Mouse (Mus musculus) urinary bladder, postnatal 4 days (tissue): ENCODE measurements around the gene Slc13a5.

Experiments used
- DNase-seq, 2 experiments: peaks; one replicate each; pipeline ENCODE4 v3.0.0; 2021 to 2022; ENCODE audit warnings: low spot score in 2 of 2

The Slc13a5 gene

DNA sequence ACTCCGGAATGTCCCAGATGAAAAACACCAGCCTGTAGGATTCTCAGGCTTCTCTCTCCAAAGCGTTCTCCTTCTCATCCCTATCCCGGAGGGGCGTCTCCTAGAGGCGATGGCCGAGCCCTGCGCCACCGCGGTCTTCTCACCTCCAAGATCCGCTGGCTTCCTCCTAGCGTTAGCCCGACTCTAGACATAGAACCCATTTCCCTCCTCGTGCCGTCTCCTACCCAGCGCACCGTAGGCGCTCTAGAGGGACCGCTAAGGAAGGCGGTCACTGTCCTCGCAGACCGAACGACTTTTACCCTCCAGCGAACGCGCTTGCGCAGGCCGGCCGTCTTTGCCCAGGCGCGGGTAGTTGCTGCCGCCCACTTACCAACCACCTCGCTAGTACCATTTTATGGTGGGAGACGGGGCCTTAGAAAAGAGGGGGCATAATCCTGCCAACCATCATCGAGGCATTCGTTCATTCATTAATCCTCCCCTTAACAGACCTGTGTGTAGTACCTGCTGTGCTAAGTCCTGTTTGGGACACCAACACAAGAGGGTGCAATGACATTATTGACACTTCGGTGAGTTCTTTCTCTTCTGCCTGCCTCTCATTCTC lies at the start of gene Slc13a5:
Gene Slc13a5 (minus strand): TSS at position 263 of the 601 bp plus-strand sequence.
- no peak for DNase-seq

DNA sequence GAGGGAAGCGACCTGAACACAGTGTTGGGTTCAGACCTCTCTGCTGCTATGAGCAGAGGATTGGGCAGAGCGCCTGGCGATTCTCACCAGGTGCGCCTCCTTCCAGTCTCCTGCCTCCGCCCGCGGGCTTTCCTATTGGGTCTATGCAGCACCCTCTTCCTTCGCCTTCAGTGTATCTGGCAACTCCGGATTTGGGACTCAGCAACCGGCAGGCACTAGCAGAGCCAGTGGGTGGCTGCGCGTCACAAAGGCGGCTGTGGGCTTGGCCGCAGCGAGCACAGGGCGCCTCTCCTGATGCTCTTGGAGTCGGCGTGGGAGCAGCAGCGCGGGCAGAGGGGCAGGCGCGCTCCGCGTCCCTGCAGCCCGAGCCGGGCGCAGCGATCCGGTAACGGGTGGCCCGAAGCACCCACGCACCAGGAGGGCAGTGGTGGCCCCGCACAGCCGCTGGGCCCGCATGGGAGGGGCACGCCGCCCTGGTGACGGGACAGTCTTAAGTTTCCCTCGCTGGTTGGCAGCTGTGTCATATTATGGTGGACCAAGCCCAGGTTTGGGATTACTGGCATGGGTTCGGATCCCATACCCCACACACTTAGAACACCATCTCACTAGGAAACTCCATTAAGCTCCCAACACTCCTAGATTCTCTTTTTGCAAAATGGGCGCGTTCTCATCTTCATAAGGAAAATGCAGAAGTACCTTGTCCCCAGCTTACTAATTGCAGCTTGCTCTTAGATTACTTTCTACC lies 47.3 kb upstream of the Slc13a5 start, which contains the start of gene Fbxo39:
Gene Fbxo39 (plus strand): TSS at position 294 of the 745 bp plus-strand sequence.
- DNase-seq: no peak

DNA sequence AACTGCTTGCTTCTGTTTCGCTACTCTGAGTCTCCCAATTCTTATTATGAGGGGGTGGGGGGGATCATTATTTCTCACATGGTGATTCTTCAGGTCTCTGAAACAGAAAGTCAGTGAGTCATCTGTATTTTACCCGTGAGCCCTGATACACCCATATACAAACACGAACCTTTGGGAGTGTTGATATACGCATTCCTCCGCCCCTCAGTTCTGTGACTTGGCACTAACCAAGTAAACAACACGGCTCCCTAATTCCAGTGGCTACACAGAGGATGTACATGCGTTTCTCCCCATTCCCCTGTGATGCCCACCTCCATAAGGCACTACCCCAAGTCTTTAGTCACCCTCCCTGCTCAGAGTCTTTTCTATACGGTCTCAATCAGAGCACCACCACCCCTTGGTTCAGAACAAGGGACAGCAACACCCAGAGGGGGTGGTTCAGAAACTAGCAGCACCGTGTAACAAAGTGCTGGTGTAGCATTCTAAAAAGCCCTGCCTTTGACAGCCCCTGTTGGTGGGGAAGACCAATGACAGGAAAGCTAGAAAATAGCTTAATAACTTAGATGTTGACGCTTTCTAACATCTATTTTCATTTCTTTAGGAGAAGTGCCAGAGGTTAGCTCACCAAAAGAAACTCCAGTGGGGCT lies 44.5 kb upstream of the Slc13a5 start:
- DNase-seq: no peak

DNA sequence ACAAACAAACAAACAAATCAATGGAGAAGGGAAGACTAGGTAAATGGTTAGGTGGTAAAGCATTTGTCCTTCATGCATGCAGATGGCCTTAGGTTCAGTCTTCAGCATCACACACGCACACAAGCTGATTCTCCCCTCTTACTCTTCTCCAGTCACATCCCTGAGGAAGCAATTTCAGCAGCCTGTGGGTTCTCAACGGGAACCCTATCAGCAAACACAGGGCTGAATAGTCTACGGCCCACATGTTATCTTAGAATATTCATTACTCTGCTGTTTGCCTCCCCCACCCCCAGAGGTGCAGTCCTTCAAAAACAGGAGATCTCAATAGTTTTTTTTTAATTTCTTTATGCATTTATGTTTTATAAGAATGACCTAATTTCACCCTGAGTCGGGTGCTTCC lies 43.5 kb upstream of the Slc13a5 start:
- DNase-seq: no peak

DNA sequence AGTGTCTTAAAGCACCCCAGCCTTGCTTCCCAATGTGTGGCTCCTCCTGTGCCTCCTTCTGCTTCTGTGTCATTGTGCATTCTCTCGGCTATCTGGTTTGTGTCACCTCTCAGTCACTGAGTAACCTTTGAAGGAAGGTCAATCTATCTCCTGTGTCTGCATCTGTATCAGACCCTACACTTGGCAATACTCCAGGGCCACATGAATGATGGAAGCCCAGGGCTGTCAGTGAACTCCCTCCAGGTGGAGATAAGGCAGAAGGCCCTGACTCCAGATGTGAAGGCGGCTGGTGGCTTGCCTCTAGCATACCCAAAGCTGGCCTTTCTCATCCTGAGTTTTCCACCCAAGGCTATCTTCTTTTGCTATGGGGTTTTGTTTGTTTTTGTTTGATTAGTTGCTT lies 42.0 kb upstream of the Slc13a5 start:
- DNase-seq: no peak

DNA sequence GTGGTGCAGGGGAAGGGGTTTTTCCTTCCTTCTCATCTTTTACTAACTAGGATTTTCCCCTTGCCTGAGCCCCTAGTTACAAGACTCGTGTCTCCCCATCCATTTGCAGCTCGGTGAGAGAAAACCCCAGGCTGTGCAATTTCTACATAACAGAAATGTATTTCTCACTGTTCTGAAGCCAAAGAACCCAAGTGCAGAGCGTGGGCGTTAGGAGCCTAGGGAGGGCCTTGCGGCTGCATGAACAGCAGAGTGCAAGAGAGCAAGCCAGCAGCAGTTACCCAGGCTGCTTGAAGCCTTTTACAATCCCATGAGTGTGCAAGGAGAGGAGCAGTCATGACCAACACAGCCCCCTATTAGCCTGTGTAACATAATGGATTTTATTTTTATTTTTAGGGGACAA lies 40.4 kb upstream of the Slc13a5 start:
- DNase-seq: no peak

DNA sequence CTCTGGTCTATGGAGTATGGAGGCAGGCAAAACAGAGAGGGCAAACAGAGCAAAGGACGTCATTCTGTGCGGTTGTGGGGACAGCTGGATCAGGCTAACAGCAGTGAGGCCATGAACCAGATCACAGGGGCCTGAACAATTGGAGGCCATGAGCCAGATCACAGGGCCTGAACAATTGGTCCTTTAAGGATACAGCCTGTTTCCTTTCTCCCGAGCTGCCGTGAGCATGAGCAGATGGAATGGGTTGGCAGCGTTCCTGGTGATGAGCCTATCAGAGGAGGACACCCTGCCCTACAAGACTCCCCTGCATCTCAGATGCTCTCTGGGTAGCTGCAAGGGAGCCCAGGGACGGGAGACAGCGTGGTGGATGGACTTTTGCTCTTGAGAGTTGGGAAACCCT lies 35.2 kb upstream of the Slc13a5 start:
- no peak for DNase-seq

DNA sequence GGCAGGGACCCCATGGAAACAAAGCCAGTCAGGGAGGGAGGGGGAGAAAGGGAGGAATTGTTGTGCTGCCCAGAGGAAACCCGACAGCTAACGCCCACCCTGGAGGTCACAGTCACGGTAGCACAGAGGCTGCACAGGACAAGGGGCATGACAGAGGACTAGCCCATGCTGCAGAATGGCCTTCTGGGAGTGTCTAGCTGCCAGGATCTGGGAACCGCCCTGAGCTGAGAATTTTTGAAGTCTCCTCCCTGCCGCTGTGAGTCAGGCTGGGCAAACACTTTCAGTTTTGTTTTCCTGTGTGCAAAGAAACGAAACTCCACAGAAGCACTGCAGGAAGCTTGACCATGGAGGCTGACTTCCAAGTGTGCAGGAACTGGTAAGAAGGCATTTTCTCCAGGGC lies 34.3 kb upstream of the Slc13a5 start, which contains the start of gene Xaf1:
Gene Xaf1 (plus strand): TSS at position 296 of the 400 bp plus-strand sequence.
- peak; percentile 47 to 62 for DNase-seq

DNA sequence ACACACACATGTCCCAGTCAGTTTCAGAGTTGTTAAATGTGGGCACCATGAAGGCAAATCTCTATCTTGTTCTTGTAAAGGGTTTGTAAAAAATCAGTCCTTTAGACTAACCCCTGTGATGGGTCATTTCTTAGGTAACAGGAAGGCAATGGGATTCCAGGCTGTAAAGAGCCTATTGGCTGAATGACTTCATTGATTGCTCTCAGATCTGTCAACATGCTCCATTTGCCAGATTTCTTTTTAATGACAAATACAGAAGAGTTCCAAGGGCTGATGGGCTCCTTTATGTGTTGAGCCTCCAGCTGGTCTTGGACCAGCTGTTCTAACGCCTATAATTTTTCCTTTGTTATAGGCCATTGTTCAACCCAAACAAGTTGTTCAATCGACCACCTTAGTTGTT lies 26.1 kb upstream of the Slc13a5 start:
- no peak for DNase-seq

DNA sequence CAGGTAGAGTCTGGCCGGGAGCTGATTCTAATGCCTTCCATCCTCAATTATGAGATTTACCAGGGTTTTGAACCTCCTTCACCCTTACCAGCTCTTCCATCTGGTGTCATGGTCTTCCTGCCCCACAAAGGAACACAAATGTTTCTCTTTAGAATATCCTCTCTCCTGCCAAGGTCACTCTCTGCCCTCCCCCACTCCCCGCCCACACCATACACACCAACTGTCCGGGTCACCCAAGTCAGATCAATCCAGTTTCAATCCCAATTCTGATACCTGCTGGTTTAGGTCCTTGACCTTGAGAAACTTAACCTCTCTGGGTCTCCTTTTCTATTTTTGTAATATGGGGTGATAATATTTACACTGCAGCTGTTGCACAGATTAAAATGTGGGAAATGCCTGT lies 20.5 kb upstream of the Slc13a5 start:
- no peak for DNase-seq

DNA sequence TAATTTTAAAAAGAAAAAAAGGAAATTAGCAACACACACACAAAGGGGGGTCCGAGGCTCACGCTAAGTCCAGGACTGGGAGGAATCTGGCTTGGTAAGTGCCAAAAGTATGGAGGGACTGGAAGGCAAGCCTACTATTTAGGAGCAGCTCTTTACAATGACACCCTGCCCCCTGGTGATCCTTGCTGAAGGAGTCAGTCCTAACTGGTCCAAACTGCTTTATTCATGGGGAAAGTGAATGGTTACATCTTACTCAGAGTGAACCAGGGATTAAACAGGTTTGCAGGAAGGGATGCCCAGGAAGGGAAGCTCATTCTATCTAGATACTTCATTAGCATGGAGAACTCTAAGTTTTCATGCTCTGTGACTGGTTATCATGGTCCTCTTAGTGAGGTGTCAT lies 20.1 kb upstream of the Slc13a5 start:
- DNase-seq: no peak

DNA sequence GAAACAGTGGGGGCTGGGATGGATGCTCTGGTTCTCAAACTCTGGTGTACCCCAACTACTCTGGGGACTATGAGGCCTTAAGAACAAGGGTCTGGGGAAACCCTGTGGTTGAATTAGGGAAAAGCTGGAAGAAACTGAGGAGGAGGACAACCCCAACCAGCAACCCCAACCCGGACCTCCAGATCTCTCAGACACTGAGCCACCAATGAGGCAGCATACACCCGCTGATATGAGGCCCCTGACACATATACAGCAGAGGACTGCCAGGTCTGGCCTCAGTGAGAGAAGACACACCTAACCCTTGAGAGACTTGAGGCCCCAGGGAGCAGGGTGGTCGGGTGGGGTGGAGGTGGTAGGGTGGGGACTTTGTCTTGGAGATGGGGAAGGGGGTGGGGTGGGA lies 19.6 kb upstream of the Slc13a5 start:
- DNase-seq: no peak

DNA sequence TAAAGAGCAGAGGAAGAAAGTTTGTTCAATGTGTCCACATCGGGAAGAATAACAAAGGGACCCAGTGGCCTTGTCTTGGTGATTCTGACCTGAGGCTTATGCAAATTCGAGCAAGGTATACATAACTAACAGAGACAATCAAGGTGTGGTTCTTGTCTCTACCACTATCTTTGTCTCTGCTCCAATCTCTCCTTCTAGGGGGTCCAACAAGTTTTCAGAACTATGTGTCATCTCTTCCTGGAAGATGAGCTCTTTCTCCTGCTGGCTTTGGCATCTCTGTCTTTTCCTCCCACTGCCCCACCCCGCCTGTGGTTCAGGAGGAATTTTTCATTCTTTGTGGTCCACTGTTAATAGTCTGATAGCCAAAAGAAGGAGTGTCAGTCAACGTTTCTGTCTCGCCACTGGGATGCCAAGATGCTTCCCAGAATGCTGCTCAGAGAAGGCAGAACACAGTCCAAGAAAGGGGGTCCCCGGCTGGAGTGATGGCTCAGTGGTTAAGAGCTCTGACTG lies 19.0 kb upstream of the Slc13a5 start:
- DNase-seq: no peak

DNA sequence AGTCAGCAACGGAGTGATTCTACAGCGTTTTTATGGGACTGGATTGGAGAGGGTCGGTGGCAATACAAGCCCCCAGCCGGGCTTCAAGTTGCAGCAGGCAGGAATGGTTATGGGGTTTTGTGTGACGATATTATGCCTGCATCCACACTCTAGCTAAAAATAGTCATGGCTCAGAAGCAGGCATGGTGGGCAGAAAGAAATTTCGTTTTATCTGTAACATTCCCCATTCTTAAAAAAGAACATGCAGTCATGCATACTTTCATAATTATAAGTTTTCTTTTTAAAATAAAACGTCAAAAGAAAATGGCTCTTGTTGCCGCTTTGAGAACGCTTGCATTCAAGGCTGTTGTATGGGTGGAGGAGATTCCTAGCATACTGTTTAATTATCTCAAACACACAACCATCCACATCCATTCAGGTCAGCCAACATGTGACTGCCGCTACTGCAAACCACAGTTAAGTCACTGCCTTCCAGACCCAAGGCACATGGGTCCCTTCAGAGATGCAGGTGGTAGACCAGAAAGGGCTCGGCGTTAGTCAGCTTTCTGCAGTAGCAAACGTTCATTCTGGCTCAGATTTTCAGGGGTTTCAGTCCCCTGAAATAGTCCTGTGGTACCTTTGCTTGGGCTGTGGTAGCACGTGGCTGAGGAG lies 17.6 kb upstream of the Slc13a5 start:
- DNase-seq: no peak

DNA sequence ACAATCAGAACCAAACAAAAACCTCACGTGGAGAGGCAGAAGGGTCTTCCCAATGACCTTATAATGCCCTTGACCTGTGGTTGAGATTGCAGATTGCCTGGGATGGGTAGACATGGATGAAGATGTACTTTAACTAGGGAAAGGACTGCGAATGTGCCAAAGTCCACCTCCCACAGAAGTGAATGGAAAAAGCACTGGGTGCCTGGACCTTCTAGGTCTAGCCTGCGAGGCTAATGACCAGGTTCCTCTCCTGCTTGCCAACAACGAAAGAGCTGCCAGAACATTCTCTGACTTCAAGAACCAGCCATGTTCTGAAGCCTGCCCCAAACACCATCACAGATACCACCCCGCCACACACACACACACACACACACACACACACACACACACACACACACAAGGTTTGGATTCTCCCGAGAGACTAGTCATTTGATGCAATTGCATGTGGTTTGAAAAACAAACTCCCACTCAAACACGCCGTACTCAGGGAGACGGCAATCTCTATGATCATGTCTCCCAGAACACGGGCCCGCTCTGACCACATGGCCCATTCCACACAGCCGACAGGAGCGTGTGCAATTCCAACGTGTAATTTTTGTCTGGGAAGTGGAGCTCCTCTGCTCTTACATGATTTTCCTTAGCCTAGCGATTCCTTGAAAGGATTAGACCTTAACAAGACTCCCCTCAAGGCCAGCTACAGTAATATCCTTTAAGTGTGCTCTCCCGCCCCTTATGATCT lies 16.6 kb upstream of the Slc13a5 start:
- no peak for DNase-seq

DNA sequence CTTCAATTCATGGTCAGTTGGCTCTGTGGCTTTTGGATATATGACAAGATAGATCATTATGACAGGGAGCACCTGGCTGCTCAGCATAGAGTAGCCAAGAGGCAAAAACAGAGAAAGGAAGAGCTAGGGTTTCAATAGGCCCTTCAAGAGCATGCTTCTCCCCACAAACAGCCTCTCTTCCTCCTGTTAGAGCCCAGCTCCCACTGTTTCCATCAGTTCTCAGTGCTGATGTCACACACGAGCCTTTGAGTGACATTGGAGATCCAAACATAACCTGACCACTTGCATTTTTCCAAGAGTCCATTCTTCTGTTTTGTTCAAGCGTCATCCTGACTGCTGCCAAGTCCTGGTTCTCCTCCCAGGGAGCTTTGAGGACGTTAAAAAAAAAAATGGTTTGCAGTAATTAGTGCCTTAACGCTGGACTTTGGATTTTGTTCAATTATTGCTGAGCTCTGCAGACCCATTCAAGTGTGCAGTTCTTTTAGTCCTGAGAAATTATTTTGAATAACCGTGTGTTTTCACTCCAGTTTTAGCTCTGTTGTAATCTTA lies 14.9 kb upstream of the Slc13a5 start:
- no peak for DNase-seq

DNA sequence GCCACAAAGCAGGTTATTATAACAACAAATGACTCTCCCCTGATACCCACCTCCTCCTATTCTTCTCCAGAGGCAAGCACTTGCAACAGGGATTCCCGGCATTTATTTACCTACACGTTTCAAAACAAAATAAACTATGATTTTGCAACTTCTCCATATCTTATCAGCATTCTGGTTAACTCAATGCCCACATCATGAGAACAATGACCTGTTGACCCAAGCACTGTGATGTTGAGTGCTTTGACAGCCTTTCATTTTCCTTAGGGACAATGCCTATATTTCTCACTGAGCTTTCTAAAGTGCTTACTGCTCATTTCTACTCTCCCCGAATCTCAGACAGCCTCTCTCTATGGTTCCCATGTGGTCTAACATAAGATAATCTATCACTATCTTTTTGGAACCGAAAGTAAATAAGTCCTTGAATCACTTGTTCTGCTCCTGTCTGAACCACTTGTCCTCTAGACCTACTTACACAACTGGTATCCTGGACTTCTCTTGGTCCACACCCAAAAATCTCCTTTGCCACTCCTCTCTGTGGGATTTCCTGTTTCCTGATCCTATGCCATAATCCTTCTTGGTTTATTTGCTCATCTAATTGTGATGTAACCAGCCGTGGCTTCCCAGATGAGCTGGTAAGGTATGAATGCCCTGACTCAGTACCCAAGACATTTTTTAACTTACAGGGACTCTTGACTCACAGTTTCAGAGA lies 14.3 kb upstream of the Slc13a5 start:
- no peak for DNase-seq

DNA sequence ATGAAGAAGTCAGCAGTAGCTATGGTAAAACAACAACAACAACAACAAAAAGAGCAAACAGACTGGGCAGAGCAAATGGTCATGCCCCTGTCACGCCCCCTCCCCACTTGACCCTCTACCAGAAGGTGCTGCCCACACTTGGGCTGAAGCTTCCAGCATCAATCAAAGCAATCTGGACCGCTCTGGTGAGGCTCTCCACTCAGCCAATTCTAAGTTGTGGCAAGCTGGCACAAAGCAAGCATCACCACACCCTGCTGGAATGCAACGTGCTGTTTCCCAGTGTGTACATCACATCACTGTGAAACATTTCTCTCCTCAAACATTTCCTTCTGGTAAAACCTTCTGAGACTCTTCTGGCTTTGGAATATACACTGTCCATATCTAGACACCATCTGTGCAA lies 6.3 kb upstream of the Slc13a5 start:
- DNase-seq: no peak

DNA sequence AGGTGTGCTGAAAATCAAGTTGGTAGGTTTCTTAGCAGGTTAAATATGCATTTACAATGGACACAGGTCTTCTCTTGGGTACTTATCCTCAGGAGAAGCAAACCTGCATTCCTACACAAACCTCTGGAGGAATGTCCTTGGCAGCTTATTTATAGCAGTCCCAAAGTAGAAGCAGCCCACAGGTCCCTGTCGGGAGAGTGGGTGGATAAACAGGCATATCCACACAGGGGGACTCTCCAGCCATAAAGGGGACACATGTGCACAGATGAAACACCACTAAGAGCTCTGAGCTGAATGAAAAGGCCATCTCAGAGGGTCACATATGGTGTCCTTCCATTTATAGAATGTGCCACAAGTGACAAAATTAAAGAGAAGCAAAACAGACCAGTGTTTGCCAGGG lies 4.7 kb upstream of the Slc13a5 start:
- DNase-seq: no peak

DNA sequence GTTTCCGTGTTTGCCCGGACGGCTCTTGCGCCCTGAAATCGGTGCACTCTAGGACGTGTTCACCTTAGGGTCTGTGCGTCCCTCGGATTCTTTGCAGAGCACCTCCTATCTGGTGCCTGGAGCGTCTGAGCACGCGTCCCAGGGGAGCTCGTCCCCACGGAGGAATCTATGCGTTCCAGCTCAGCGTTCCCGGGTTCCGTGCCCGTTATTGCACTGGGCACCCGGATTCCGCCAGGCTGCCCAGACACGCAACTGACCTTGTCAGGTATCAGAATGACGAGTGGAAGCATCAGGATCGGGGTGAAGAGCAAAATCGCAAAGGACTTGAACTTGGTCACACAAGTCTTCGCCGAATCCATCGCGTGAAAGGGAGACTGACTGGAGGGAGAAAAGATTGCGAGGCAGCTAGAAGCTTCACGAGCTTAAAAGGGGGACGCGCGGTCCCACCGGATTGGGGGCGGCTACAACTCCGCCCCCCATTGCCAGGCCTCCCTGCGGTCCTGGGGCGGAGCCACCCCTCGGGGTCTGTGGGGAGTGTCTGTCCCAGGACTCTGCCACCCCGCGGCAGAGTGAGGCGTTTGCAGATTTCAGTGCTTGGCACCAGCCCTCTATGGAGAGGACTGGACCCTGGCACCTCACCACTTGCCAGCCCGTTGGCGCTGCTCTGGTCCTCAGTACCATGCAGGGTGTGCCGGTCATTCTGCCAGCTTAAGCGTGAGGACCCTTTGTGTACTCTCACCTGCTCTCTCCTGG lies 639 bp downstream of the Slc13a5 start:
- no peak for DNase-seq
